Mouse (Mus musculus) ES-E14 (cell line): Measurements from ENCODE around the gene Adam22. TPM values are rescaled to one million over a fixed set of nuclear protein-coding genes. Genes with fewer than 3 reads are reported as not detected.

Experiments
- DNase-seq: peaks from one replicate; pipeline ENCODE4 v3.0.0-alpha.2; 2013; ENCODE audit warnings: low read depth, low spot score
- H3K27ac ChIP-seq: 2 replicates; pipeline ENCODE4 v1.5.1; 2012; ENCODE audit warnings: low read depth, mild to moderate bottlenecking, low read length, moderate library complexity, mixed read lengths; ENCODE audit not compliant: poor library complexity, insufficient read depth, severe bottlenecking
- H3K36me3 ChIP-seq: 2 replicates; pipeline ENCODE4 v1.6.1; 2012; ENCODE audit warnings: mild to moderate bottlenecking, low read length, moderate library complexity, mixed read lengths; ENCODE audit not compliant: control insufficient read depth, poor library complexity, insufficient read depth, severe bottlenecking
- H3K4me1 ChIP-seq, 2 experiments: fragments of 150-350 bp in 1 of 2; sonication (generic) in 1 of 2; 2 replicates each; pipeline ENCODE4 v1.6.1; 2012; ENCODE audit warnings: low read length in 2 of 2, mild to moderate bottlenecking in 1 of 2, mixed read lengths in 1 of 2; ENCODE audit not compliant: control insufficient read depth in 2 of 2, insufficient read depth in 2 of 2, poor library complexity in 1 of 2
- H3K4me3 ChIP-seq, 2 experiments: fragments of 150-350 bp in 1 of 2; sonication (generic) in 1 of 2; 2 replicates each; pipeline ENCODE4 v1.5.1; 2012; ENCODE audit warnings: low read length in 2 of 2, low read depth in 1 of 2, mild to moderate bottlenecking in 1 of 2, mixed read lengths in 1 of 2; ENCODE audit not compliant: insufficient read depth in 1 of 2, poor library complexity in 1 of 2, severe bottlenecking in 1 of 2
- H3K9ac ChIP-seq: 2 replicates; pipeline ENCODE4 v1.6.1; 2012; ENCODE audit warnings: low read depth, mild to moderate bottlenecking, low read length, mixed read lengths; ENCODE audit not compliant: poor library complexity, insufficient read depth, severe bottlenecking
- H3K9me3 ChIP-seq: fragments of 150-350 bp; sonication (generic); 2 replicates; pipeline ENCODE4 v1.6.1; 2012; ENCODE audit warnings: low read depth, mild to moderate bottlenecking, low read length; ENCODE audit not compliant: control insufficient read depth, insufficient read depth
- CHD2 ChIP-seq: IDR thresholded peaks from 2 replicates; pipeline ENCODE4 v1.6.1; 2014; ENCODE audit warnings: mild to moderate bottlenecking, low read depth, low read length, inconsistent platforms
- HCFC1 ChIP-seq: IDR thresholded peaks from 2 replicates; pipeline ENCODE4 v1.6.1; 2012; ENCODE audit warnings: low read length, inconsistent platforms, borderline replicate concordance; ENCODE audit not compliant: insufficient read depth
- MAFK ChIP-seq: IDR thresholded peaks from 2 replicates; pipeline ENCODE4 v1.6.1; 2014; ENCODE audit warnings: mild to moderate bottlenecking, low read depth, low read length, inconsistent platforms; ENCODE audit not compliant: insufficient read depth
- ZC3H11A ChIP-seq: IDR thresholded peaks from 2 replicates; pipeline ENCODE4 v1.6.1; 2012; ENCODE audit warnings: low read depth, mild to moderate bottlenecking, inconsistent platforms, low read length, borderline replicate concordance
- ZNF384 ChIP-seq: IDR thresholded peaks from 2 replicates; pipeline ENCODE4 v1.6.1; 2012; ENCODE audit warnings: low read depth, low read length, inconsistent platforms
- in situ Hi-C, 2 experiments: fragments of 600-800 bp; cut with MboI; formaldehyde crosslinking; loops; one replicate each; pipeline ENCODE4 v1.15.1; 2025; ENCODE audit warnings: low sequenced_read_pairs in 2 of 2, inconsistent platforms in 1 of 2; ENCODE audit not compliant: unreplicated experiment in 2 of 2
- total RNA-seq: library from RNA; depleted of rRNA; stranded (reverse); fragments of 300-350 nt; gene quantifications from 2 replicates; pipeline ENCODE4 v1.2.3, GENCODE M21; 2012

The Adam22 gene
- total RNA-seq, 1 experiment, result 11.5 TPM

DNA sequence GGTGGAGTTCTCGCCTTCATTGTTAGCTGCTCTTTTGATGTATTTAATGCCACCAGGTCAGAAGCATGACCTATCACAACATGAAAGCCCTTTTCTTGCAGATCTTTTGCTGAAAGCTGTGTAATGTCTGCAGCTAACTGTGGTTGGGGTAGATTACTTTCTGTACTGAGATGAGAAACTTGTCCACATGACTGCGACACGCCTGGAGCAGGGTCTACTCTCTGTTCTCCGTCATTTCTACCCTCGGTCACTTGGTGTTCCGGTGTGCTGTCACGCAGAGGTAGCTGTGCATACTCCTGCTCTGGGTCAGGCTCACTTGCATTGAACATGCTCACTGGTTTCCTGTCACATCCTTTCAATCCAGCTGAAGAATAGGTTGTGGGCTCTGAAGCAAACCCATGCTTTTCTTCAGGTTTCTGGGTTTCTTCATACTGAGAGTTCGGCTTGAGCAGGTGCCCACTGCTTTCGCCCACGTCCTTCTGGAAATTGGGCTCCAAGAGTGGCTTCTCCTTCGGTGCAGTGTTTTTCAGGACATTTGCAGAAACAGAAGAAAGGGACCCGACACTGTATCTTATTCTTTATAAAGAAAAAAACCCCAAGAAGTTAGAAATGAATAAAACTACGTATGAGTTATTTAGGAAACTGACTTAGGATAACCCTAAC, 29.8 kb upstream of the Adam22 start:
- TF ChIP-seq HCFC1 (no peak), MAFK (no peak), ZNF384 (no peak), ZC3H11A (no peak), CHD2 (no peak)
- in situ Hi-C loops, result no loop called here
- Histone ChIP-seq H3K36me3 (peaks cover 16% of the 10 kb centered on the region), H3K4me3 (no peak overlapping the region), H3K27ac (no peak overlapping the region), H3K9ac (no peak overlapping the region), H3K9me3 (no peaks in the 10 kb centered on the region), H3K4me1 (no peaks in the 10 kb centered on the region)
- DNase-seq, result no peak

DNA sequence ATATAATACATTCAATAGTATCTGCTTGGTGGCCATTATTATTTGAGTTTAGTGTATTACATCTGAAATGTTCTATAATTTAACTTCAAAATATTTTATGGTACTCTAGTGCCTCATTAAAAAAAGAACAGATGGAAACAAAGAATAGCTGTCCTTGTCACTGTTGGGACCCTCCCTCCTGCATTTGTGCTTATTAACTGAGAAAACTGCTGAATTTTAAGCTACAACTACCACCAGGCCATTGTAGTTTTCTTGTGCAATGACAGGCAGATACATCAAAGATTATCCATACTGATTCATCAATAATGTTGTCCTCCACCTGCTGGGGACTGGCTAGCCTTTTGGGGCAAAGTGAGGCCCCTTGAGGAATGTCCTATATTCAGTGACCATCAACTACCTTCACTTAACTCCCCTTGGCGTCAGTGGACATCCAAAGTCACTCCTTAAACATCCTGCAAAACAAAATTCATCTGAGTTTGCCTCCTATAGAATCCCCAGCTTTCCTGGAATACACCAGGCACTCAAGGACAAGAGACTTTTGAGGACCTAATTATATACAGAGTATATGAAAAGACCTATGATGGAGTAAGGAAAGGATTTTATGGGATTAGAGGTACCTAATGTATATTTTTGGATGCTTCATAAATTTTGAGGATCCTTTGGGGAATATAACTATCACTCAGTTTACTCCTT, 26.1 kb upstream of the Adam22 start:
- Histone ChIP-seq H3K36me3 (peaks cover 13% of the 10 kb centered on the region), H3K27ac (no peak overlapping the region), H3K4me3 (no peak overlapping the region), H3K9ac (no peak overlapping the region), H3K4me1 (no peaks in the 10 kb centered on the region), H3K9me3 (no peaks in the 10 kb centered on the region)
- in situ Hi-C loops, result no loop called here
- no peak for DNase-seq
- TF ChIP-seq ZC3H11A (no peak), ZNF384 (no peak)

DNA sequence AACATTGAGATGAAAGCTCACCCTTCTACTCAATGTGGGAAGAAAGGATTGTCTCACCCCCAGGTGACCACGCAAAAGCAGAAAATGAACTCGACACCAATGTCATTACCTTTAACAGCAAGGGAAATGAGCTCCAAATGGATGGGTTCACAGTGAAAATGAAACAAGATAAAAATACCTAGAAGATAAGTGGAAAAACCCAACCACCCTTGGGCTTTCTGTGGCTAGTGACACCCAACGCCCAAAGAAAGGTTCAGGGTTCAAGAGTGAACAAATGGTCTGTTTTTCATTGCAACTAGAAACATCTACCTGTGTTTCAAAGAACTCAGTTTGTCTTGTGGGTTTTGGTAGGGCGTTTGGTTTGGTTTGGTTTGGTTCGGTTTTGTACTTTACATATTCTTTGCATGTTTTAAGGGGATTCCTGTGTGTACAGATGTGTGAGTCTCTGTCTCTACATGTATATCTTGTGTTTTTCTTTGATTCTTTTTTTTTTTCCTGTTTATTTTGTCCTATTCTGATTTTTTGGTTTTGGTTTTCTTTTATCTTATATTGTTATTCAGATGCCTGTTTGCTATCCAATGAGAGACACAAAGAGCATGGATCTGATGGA, 6.4 kb upstream of the Adam22 start:
- Histone ChIP-seq H3K4me3 (no peak overlapping the region), H3K36me3 (no peaks in the 10 kb centered on the region), H3K9ac (no peak overlapping the region), H3K4me1 (no peaks in the 10 kb centered on the region), H3K9me3 (no peaks in the 10 kb centered on the region), H3K27ac (no peak overlapping the region)
- no peak for DNase-seq
- no peak for TF ChIP-seq MAFK
- TF ChIP-seq ZNF384, result no peak
- TF ChIP-seq HCFC1, result no peak
- TF ChIP-seq ZC3H11A, result no peak
- no peak for TF ChIP-seq CHD2
- in situ Hi-C loops, result no loop called here

DNA sequence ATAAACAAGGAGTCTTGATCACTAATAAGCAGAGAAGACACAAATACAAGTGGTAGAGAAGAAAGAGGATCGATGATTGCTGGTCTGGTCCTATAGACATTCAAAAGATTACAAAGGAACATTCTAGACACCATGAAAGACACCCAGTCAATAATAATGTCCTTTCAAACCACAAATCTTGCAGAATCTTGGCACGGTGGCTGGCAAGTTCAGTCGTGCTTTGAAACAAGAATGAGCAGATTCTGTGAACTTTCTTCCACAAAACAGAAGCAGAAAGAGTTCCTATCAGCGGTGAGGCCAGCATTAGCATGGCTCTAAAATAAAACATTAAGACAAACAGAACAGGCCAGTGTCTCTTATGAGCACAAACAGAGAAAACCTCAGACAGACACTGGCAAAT, 5.5 kb upstream of the Adam22 start:
- H3K36me3 ChIP-seq, result no peaks in the 10 kb centered on the region
- H3K4me1 ChIP-seq, result no peaks in the 10 kb centered on the region
- DNase-seq, result no peak
- TF ChIP-seq HCFC1, result no peak
- TF ChIP-seq CHD2, result no peak
- no peak for TF ChIP-seq MAFK
- TF ChIP-seq ZNF384, result no peak
- no peak for TF ChIP-seq ZC3H11A
- H3K9ac ChIP-seq, result no peak overlapping the region
- no peak overlapping the region for H3K27ac ChIP-seq
- in situ Hi-C loops, result no loop called here
- H3K9me3 ChIP-seq, result no peaks in the 10 kb centered on the region
- no peak overlapping the region for H3K4me3 ChIP-seq
